Mouse (Mus musculus) embryo, embryonic 9.5 days (tissue): ENCODE results near the gene Gm49384.
A peak's percentile ranks its signal among the peaks of the same experiment; 100 is the strongest.

Source experiments
- DNase-seq: peaks from one replicate; pipeline ENCODE4 v3.0.0-alpha.2; 2017; ENCODE audit errors: extremely low spot score

Gm49384 gene

GRCm38 (mm10) chr12:69207396-69207795 is 3.3 kb upstream of the Gm49384 start:
- no peak for DNase-seq

- no peak for DNase-seq
These were observed 5.1 kb downstream of the Gm49384 start for GRCm38 (mm10) chr12:69198985-69199384.

- peak; percentile 82 for DNase-seq
These were observed 5.9 kb downstream of the Gm49384 start, which contains the start of gene Dnaaf2 for GRCm38 (mm10) chr12:69198164-69198535. Dnaaf2 (minus strand) TSS chr12:69198429.

DNA sequence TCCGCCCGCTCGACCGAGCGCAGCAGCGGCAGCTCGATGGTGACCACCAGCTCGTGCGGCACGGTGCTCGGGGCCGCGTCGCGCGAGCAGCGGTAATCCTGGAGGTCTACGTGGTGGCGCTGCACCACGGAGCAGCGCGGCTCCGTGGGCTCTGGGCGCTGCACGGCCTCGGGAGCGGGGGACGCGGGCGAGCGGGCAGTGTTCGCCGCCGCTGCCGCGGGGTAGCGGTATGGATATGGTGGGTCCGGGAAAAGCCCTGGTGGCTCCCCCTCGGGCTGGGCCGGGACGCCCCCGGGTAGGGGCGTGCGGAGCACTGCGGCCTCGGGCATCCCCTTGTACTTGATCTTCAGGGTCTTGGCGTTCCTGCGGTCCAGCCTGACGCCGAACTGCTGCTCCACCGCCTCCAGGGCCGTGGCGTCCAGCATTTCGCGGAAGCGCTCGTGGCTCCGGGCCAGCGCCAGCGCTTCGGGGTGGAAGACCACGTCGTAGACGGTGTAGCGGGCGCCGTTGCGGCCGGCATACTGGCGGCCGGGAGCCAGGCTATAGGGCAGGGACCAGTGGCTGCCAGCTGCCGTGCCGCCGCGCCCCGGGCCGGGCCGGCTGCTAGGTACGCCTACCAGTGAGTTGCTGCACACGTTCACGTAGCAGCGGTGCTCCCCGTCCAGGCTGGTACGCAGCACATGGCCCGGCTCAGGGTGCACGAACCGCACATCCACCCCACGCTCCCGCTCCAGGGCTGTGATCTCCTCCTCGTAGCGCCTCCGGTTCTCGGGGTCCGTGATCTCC is 6.5 kb downstream of the Gm49384 start:
- DNase-seq, result peak; percentile 78

DNA sequence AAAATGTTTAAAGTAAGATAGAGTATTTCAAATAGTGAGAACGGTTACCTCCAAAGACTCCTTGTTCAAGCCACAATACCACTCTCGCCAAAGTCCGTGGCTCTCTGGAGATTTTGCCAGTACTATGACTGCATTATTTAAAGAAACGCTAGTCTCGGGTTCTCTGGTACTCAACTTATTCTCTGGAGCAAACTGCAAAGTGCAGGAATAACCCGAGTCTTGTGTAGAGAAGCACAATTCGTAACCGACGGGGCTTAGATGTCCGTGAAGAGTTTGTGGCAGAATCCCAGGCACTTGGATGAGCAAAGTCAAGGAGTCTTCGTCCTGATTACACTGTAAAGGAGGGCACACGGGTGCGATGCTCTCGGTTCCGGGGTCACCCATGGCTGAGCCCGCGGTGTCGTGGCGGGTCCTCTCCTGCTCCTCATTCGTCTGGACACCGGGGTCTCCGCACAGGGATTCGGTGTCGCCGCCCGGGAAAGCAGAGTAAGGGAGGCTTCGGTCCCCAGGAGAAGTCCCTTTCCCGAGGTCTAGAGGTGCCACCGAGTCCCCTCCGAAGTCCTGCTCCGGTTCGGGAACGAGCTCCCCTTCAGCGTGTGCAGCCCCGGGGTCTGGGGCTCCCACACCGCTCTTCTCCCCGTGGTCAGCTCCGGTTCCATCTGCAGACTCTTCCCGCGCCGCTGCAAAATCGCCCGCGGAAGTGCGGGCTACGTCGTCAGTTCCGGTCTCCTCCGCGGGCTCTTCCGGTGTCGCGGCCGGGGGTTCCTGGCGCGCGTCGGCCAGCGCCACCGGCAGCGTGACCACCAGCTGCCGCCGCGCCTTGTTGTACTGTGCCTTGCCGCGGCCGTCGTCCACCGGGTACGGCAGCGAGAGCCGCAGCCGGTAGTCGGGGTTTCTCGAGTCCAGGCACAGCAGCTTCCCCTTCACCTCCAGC is 7.4 kb downstream of the Gm49384 start, which contains the start of gene Gm49383:
TSS of gene Gm49383 (minus strand) at position 661 of the 934 bp plus-strand sequence.
- no peak for DNase-seq

DNA sequence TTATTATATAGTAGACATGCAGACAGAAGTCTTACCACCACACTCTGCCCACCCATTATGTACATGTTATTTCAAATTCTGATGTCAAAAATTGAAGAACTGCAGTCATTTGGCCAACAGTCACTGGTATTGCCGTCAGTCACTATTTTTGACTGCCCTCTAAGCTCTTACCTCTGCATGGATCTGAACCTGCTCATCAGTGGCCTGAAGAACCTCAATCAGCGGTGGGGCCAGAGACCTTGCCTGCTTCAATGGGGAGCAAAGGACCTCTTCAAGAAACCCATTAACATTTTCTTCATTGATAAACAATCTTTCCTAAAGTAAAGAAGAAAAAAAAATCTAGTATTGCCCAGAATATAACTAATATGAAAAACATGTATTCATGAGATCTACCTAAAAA is 11.4 kb downstream of the Gm49384 start:
- no peak for DNase-seq

- DNase-seq, result no peak
These were observed 12.7 kb downstream of the Gm49384 start for GRCm38 (mm10) chr12:69191396-69191795.

DNA sequence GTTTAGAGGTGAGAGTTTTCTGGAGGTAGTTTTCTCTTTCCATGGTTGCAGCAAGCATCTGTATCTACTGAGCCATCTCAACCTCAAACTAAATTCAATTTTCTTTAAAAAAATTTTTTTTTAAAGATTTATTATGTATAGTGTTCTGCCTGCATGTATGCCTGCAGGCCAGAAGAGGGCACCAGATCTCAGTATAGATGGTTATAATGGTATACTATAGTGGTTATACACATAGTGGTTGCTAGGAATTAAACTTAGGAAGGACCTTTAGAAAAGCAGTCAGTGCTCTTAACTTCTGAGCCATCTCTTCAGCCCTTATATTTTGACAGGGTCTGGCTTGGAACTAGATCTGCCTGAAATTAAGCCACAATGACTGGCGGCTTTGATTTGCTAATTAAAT is 13.5 kb downstream of the Gm49384 start:
- DNase-seq, result no peak

DNA sequence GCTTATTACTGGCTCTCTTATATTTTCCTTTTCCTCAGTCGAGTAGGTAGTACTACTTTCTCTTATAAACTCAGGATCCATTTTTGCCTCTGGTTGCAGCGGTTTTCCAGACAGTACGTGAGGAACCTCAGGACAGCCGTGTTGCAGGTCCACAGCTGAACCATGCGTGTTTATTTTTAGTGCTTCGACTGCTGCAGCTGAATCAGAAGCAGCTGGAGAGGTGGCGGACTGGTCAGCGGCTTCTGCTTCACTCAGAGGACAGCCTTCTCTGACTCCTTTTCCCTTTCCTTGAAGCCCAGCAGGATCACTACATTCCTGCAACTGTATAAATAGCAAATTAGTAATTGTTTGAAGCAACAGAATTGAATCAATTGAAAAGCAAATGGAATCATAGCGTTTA is 14.0 kb downstream of the Gm49384 start:
- DNase-seq, result no peak

- DNase-seq, result no peak
These were observed 17.1 kb downstream of the Gm49384 start for GRCm38 (mm10) chr12:69186811-69187471.

GRCm38 (mm10) chr12:69185371-69185770 is 18.7 kb downstream of the Gm49384 start:
- DNase-seq, result no peak

- DNase-seq, result no peak
These were observed 19.4 kb downstream of the Gm49384 start for GRCm38 (mm10) chr12:69184342-69185295.

GRCm38 (mm10) chr12:69183583-69184308 is 20.3 kb downstream of the Gm49384 start, which contains the start of the genes Rpl36al and Mgat2:
Rpl36al (minus strand) TSS chr12:69184083.
Mgat2 (plus strand) TSS chr12:69184157.
- peak; percentile 96 for DNase-seq

DNA sequence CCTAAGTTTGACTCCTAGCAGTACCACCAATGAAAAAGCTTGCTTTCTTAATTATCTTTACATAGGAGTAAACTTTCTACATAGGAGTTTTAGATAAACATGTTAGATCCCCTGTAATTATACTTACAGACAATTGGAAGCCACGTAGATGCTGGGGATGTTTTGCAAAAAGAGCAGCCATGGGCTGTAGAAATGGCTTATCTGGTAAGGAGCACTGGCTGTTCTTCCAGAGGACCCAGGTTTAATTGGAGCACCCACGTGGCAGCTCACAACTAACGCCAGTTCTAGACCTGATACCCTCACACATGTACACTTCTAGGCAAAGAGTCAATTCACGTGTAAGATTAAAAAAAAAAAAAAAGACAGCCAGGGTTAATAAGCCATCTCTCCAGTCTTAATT is 22.3 kb downstream of the Gm49384 start:
- DNase-seq, result no peak

- DNase-seq, result no peak
These were observed 24.7 kb downstream of the Gm49384 start for GRCm38 (mm10) chr12:69179371-69179770.

DNA sequence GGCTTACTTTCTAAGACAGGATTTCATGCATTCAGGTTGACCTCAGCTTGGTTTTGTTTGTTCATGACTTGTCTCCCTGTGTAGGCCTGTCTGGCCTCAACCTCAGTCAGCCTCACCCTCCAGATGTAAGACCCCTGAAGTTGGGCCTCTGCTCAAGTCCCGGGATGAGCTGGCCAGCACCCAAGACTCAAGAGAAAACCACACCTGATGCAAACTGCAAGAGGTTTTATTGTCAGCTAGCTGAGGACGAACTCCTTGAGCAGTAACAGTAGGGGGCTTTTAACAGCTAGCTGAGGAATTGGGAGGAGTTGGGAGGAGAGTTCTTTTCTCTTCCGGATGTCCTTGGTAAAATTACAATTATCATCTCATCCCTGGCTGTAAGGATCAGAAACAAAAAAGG is 26.5 kb downstream of the Gm49384 start:
- no peak for DNase-seq

DNA sequence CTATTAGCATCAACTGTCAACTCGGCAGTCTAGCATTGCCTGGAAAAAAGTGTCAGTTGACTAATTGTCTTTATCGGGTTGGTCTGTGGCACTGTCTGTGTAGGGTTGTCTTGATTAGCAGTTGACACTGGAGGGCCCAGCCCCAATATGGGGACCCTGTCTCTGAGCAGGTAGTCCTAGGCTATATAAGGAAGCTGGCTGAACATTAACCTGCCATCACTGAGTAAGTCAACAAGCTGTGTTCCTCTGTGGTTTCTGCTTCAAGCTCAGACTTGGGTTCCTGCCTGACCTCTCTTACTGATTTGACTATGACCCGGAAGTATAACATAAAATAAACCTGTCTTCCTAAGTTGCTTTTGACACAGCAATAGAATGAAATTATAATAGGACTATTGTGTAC is 28.1 kb downstream of the Gm49384 start:
- DNase-seq, result no peak

DNA sequence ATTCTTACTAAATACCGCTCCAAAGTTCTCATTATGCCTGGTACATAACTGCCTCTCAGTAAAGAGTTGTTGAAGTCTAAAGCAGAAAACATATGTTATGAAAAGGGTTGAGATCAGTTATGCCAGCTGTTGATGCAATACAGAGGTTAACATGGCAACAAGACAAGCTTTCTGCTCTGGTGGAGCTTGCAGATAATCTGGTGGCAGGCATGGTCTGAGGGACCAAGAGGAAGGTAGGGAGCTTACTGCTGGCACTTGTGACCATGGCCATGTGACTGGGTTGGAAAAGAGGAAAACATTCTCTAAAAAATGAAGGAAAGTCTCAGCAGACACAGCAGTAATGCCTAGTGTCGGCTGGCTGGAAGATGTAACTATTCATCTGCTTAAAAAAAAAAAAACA is 32.8 kb downstream of the Gm49384 start:
- DNase-seq, result no peak

DNA sequence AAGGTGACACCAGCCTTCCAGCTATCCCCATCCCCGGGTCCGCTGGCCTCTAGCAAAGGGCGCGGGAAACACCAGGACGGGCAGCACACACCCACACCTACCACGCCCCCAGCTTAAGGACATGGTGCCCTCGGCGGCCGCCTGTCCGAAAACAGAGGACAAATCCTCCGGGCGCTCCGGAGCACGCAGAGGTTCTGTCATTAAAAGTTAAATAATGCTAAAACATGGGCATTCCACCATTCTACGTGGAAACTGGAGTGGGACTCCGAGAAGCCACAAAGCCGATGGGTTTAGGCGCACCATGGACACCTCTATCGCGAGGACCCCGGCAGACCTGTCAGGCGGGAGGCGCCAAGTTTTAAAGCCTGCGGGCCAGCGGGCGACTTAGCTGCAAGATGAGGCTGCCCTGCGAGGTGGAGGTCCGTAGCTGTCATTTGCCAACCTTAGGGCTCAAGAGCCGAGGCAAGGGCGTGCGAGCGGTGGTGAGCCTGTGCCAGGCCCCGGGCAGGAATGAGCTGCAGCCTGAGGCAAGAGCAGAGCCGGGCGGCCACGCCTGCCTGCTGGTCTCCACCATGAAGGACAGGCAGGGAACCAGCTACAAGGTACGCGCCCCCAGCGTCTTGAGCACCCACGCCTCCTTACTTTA is 35.5 kb downstream of the Gm49384 start, which contains the start of gene Lrr1:
TSS of gene Lrr1 (plus strand) at position 354 of the 646 bp plus-strand sequence.
- DNase-seq, result peak; percentile 93
